Mouse (Mus musculus) heart, embryonic 11.5 days (tissue): ENCODE data around the gene Leng8. TPM values are rescaled to one million over a fixed set of nuclear protein-coding genes. Genes with fewer than 3 reads are reported as not detected.
A peak's percentile ranks its signal among the peaks of the same experiment; 100 is the strongest.

ENCODE experiments used
- ATAC-seq: fragments of 200-750 bp; cut with Nextera tagmentation; replicated peaks from 2 replicates; pipeline ENCODE4 v1.8.0; 2017; ENCODE audit warnings: moderate library complexity; ENCODE audit not compliant: insufficient number of reproducible peaks, low FRiP score, low TSS enrichment
- H3K27ac ChIP-seq: fragments of 300-500 bp; sonication (generic); 2 replicates; pipeline ENCODE4 v1.5.1; 2014; ENCODE audit warnings: mild to moderate bottlenecking, low read depth, low read length
- H3K27me3 ChIP-seq: fragments of 300-500 bp; sonication (generic); 2 replicates; pipeline ENCODE4 v1.6.1; 2014; ENCODE audit warnings: mild to moderate bottlenecking, low read length, mixed read lengths; ENCODE audit not compliant: control insufficient read depth, insufficient read depth
- H3K36me3 ChIP-seq: fragments of 300-500 bp; sonication (generic); 2 replicates; pipeline ENCODE4 v1.6.1; 2014; ENCODE audit warnings: mild to moderate bottlenecking, low read length, moderate library complexity, mixed read lengths; ENCODE audit not compliant: control insufficient read depth, insufficient read depth
- H3K4me1 ChIP-seq: fragments of 300-500 bp; sonication (generic); 2 replicates; pipeline ENCODE4 v1.6.1; 2014; ENCODE audit warnings: low read length; ENCODE audit not compliant: control insufficient read depth, insufficient read depth
- H3K4me2 ChIP-seq: fragments of 300-500 bp; sonication (generic); 2 replicates; pipeline ENCODE4 v1.6.1; 2014; ENCODE audit warnings: mild to moderate bottlenecking, moderate library complexity
- H3K4me3 ChIP-seq: fragments of 300-500 bp; sonication (generic); 2 replicates; pipeline ENCODE4 v1.5.1; 2014; ENCODE audit warnings: low read depth, low read length
- H3K9ac ChIP-seq: fragments of 300-500 bp; sonication (generic); 2 replicates; pipeline ENCODE4 v1.6.1; 2014; ENCODE audit warnings: mild to moderate bottlenecking, low read depth, low read length, moderate library complexity
- H3K9me3 ChIP-seq: fragments of 300-500 bp; sonication (generic); replicated peaks from 2 replicates; pipeline ENCODE4 v1.6.1; 2016; ENCODE audit warnings: low read length; ENCODE audit not compliant: control insufficient read depth
- WGBS: fragments of 180-500 bp; shearing (Covaris S2); extraction: QIAGEN DNeasy Blood & Tissue Kit; methylation state at CpG from one replicate; pipeline ENCODE4 v1.1.7; 2014; ENCODE audit not compliant: insufficient replicate concordance; 5-methylcytosine and 5-hydroxymethylcytosine counted together
- polyA plus RNA-seq: library from polyadenylated mRNA; unstranded; fragments of >200 nt; fragmentation: Nextera tagmentation; extraction: Ambion mirVana; gene quantifications from 2 replicates; pipeline ENCODE4 v1.2.1, GENCODE M21; 2014

The Leng8 gene
- polyA plus RNA-seq, 1 experiment from 2014 or later, result 42.6 TPM

DNA sequence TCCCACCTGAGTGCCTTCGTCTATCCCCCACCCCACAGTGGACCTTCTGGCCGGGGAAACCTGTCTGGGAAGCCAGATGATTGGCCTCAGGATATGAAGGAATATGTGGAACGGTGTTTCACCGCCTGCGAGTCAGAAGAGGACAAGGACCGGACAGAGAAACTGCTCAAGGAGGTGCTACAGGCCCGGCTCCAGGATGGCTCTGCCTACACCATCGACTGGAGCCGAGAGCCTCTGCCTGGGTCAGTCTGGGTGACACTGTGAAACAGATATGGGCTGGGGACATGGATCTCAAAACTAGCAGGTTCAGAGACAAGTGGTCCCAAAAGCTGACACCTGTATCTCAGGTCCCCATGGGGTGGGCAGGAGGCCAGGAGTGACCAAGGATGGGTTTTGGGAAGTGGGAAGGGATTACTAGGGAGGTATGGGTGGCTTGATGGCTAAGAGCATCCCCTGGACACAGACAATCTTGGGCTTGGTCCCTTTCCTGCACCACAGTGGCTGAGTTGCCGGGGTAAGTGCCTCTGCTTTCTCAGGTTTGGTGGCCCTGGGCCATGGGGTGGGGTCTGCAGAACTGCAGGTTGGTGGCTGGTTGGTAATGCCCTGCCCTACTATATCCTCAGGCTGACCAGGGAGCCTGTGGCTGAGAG is 6.1 kb downstream of the Leng8 start:
- no peak overlapping the region for H3K4me3 ChIP-seq
- H3K9ac ChIP-seq, result no peak overlapping the region
- no peaks in the 10 kb centered on the region for H3K27me3 ChIP-seq
- H3K4me2 ChIP-seq, result no peak overlapping the region
- no peak for ATAC-seq
- WGBS, result 92% methylated on average over 10 of the region's 10 CpGs
- H3K36me3 ChIP-seq, result peaks cover 70% of the 10 kb centered on the region
- H3K4me1 ChIP-seq, result peaks cover 2% of the 10 kb centered on the region
- H3K27ac ChIP-seq, result no peak overlapping the region
- H3K9me3 ChIP-seq, result no peaks in the 10 kb centered on the region

DNA sequence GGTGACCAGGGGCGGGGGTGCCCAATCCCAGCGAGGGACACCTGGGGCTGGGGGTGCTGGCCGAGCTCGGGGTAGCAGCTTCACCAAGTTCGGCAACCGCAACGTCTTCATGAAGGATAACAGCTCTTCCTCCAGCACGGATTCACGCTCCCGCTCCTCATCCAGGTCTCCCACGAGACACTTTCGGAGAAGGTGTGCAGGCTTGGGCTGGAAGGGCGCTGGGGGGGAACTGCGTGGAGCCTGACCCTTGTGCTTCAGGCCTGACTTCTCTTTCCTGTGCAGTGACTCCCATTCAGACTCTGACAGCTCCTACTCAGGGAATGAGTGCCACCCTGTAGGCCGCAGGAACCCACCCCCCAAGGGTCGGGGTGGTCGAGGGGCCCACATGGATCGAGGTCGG is 6.7 kb downstream of the Leng8 start:
- Histone ChIP-seq H3K27me3 (no peaks in the 10 kb centered on the region), H3K4me3 (no peak overlapping the region), H3K4me1 (peaks cover 3% of the 10 kb centered on the region; the same call in 1 of the 2 replicates), H3K27ac (no peak overlapping the region), H3K4me2 (no peak overlapping the region), H3K9ac (no peak overlapping the region), H3K36me3 (peaks cover 70% of the 10 kb centered on the region), H3K9me3 (no peaks in the 10 kb centered on the region)
- no peak for ATAC-seq
- 95% methylated on average over 19 of the region's 19 CpGs for WGBS

DNA sequence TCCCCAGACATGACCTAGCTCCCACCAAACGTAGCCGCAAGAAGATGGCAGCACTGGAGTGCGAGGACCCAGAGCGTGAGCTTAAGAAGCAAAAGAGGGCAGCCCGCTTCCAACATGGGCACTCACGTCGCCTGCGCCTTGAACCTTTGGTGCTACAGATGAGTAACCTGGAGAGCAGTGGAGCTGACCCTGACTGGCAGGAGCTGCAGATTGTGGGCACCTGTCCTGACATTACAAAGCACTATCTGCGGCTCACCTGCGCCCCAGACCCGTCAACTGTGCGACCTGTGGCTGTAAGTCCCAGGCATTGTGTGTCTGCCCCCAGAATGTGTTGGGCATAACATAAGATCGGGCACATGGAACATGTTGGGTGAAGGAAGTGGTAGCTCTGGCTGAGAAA is 7.2 kb downstream of the Leng8 start:
- Histone ChIP-seq H3K4me3 (no peak overlapping the region), H3K9ac (no peak overlapping the region), H3K27ac (no peak overlapping the region), H3K4me1 (peaks cover 6% of the 10 kb centered on the region; the same call in 1 of the 2 replicates), H3K27me3 (no peaks in the 10 kb centered on the region), H3K36me3 (peaks cover 70% of the 10 kb centered on the region), H3K9me3 (no peaks in the 10 kb centered on the region), H3K4me2 (no peak overlapping the region)
- no peak for ATAC-seq
- WGBS, result 92% methylated on average over 13 of the region's 13 CpGs

DNA sequence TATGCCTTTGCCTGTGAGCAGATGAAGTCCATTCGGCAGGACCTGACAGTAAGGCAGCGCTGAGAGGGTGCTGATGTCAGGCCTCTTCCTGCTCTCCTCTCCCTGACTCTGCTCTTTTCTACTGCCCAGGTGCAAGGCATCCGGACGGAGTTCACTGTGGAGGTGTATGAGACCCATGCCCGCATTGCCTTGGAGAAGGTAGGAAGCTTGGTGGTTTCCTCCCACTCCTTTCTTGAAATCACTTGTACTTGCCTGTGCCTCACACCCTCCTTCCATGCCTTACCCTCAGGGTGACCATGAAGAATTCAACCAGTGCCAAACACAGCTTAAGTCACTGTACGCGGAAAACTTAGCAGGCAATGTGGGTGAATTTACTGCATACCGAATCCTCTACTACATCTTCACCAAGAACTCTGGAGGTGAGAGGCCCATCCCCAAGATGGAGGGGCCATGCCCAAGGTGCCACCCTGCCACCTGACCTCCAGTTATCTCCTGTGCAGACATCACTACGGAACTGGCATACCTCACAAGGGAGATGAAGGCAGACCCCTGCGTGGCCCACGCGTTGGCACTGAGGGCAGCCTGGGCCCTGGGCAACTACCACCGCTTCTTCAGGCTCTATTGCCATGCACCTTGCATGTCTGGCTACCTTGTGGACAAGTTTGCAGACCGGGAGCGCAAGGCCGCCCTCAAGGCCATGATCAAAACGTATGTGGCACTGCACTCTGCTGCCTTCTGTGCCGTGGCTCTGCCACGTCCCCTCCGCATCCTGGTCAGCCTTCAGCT is 8.1 kb downstream of the Leng8 start:
- H3K4me3 ChIP-seq, result no peak overlapping the region
- no peak overlapping the region for H3K27ac ChIP-seq
- no peak overlapping the region for H3K4me2 ChIP-seq
- H3K4me1 ChIP-seq, result peaks cover 6% of the 10 kb centered on the region; the same call in 1 of the 2 replicates
- no peaks in the 10 kb centered on the region for H3K9me3 ChIP-seq
- ATAC-seq, result no peak
- H3K27me3 ChIP-seq, result no peaks in the 10 kb centered on the region
- WGBS, result 94% methylated on average over 20 of the region's 20 CpGs
- peaks cover 61% of the 10 kb centered on the region for H3K36me3 ChIP-seq
- no peak overlapping the region for H3K9ac ChIP-seq

DNA sequence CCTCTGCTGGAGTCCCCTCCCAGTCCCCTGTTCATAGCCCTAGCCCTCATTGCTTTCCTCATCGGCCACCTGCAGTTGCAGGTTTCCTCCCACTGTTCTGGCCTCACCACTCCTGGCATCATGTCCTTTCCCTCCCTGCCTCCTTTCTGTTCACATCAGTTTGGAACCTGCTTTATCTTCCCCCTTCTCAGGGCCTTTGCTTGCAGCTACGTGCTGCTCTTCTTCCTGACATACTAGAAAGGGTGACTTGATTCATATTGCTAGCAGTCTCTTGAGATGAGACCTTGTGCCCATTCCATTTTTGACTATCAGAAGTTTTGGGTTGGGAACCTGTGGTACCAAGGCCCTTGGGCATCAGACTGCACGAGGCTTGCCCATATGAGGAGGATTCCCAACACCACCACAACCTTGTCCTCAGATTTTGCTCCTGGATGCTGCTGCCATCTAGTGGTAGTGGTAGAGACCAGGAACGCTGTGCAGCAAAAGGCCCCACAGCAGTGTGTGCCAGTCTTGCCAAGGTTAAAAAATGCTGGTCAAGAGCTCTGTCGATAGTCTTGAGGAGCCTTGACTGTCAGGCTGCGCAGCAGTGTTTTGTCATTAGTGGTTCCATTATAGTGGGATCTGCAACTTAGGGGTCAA is 8.8 kb downstream of the Leng8 start:
- no peaks in the 10 kb centered on the region for H3K9me3 ChIP-seq
- no peak overlapping the region for H3K4me2 ChIP-seq
- ATAC-seq, result no peak
- no peak overlapping the region for H3K4me3 ChIP-seq
- peaks cover under 1% of the 10 kb centered on the region; the same call in 1 of the 2 replicates for H3K27me3 ChIP-seq
- peaks cover 55% of the 10 kb centered on the region for H3K36me3 ChIP-seq
- no peak overlapping the region for H3K27ac ChIP-seq
- H3K4me1 ChIP-seq, result peaks cover 6% of the 10 kb centered on the region; the same call in 1 of the 2 replicates
- H3K9ac ChIP-seq, result no peak overlapping the region
- WGBS, result 69% methylated on average over 6 of the region's 6 CpGs

DNA sequence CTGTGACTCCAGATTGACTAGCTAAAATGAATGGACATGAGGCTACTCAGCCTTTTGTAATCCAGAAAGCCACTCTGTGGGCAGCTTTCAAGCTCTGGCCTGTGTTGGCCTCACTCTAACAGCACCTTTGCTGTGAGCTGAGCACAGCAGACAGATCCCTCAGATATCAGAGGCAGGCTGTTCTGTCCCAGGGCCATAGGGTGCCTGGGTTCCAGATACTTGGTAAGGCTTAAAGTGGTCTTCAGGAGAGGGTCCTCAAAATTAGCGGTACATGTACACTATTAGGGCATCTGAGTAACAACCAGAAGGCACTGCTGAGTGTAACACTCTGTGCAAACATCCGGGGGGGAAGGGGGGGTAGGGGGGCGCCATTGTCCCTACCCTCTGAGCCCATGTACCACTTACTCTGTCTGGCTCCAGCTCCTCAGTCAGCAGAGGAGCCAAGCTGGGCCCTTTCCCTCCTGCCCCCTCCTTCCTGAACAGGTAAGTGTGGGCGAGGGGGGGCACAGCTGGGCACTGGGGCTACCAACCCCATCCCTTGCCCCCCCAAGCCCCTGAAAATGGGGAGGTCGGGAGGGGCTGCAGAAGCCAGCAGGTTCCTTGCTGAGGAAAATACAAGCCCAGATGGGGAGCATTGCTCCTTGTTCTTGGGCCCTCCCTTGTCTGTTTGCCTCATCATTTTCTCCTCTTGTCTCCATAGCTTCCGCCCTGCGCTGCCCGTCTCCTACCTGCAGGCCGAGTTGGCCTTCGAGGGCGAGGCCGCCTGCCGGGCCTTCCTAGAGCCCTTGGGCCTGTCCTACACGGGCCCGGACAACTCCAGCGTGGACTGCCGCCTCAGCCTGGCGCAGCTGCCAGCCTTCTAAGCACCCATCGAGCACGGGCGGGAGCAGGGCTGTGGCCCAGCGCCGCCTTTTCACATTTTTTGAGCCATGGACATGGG is 9.7 kb downstream of the Leng8 start:
- peaks cover 52% of the 10 kb centered on the region for H3K36me3 ChIP-seq
- WGBS, result 93% methylated on average over 23 of the region's 23 CpGs
- no peak overlapping the region for H3K9ac ChIP-seq

DNA sequence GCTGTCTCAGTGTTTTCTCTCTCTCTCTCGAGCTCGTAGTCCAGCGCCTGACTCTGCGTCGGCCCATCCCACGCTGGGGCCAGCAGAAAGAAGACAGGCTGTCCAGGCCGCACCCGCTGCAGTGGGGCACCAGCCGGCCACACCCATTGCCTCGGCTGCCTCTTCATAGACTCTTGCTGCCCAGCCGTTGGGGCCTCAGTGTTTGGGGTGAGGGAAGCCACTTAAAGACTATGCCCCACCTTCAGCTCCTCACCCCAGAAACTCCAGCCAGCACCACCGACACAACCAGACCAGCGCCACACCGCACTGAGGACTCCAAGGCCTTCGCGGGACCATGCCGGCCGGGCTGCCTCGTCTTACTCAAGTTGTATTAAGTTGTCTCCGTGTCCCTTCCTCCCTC is 10.5 kb downstream of the Leng8 start:
- peaks cover 11% of the 10 kb centered on the region; the same call in 1 of the 2 replicates for H3K27me3 ChIP-seq
- H3K4me1 ChIP-seq, result peaks cover 14% of the 10 kb centered on the region; the same call in 1 of the 2 replicates
- no peak for ATAC-seq
- peaks cover 43% of the 10 kb centered on the region for H3K36me3 ChIP-seq
- no peaks in the 10 kb centered on the region for H3K9me3 ChIP-seq
- H3K9ac ChIP-seq, result no peak overlapping the region
- H3K4me3 ChIP-seq, result no peak overlapping the region
- H3K27ac ChIP-seq, result no peak overlapping the region
- H3K4me2 ChIP-seq, result no peak overlapping the region
- 86% methylated on average over 20 of the region's 20 CpGs for WGBS

More for the DNA sequence above, 9.7 kb downstream of the Leng8 start:
- Histone ChIP-seq H3K9me3 (no peaks in the 10 kb centered on the region), H3K4me3 (no peak overlapping the region), H3K27ac (no peak overlapping the region), H3K27me3 (peaks cover 8% of the 10 kb centered on the region; the same call in 1 of the 2 replicates), H3K4me1 (peaks cover 14% of the 10 kb centered on the region; the same call in 1 of the 2 replicates), H3K4me2 (no peak overlapping the region)
- no peak for ATAC-seq

DNA sequence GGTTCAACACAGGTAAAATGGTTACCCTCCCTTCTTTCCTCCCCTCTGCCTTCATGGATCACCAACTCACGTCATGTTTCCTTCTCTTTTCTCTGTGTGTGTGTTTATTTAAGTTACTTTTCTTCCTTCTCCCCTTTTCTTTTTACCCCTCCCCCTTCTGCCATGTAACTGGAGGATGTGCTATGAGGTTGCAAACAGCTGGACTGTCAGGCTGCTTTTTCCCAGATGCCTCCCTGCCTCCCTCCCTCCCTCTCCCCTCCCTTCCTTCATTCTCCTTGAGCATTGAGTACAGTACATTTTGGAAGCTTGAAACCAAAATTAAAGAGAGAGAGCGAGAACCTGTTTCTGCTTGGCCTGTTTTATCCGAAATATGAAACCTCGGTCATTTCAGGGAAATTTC is 11.0 kb downstream of the Leng8 start:
- Histone ChIP-seq H3K36me3 (peaks cover 39% of the 10 kb centered on the region), H3K9me3 (no peaks in the 10 kb centered on the region), H3K4me1 (peaks cover 14% of the 10 kb centered on the region; the same call in 1 of the 2 replicates), H3K27me3 (peaks cover 11% of the 10 kb centered on the region; the same call in 1 of the 2 replicates), H3K27ac (no peak overlapping the region), H3K4me2 (peak overlapping the region; percentile 80; the same call in 1 of the 2 replicates), H3K9ac (no peak overlapping the region), H3K4me3 (no peak overlapping the region)
- WGBS, result 85% methylated on average over 4 of the region's 4 CpGs
- ATAC-seq, result no peak
